Mouse (Mus musculus) lung, postnatal 0 days (tissue): Measurements from ENCODE around the gene Txndc8. TPM values are rescaled to one million over a fixed set of nuclear protein-coding genes. Genes with fewer than 3 reads are reported as not detected.
A peak's percentile ranks its signal among the peaks of the same experiment; 100 is the strongest.

ENCODE experiments used
- ATAC-seq: fragments of 200-750 bp; cut with Nextera tagmentation; 2 replicates; pipeline ENCODE4 v1.8.0; 2017; ENCODE audit warnings: moderate library complexity
- DNase-seq: peaks from one replicate; pipeline ENCODE4 v3.0.0-alpha.2; 2016; ENCODE audit warnings: low spot score
- H3K27ac ChIP-seq: fragments of 300-500 bp; sonication (generic); 2 replicates; pipeline ENCODE4 v1.5.1; 2014; ENCODE audit warnings: antibody characterized with exemption, mild to moderate bottlenecking, low read length, mixed read lengths
- H3K27me3 ChIP-seq: fragments of 300-500 bp; sonication (generic); replicated peaks from 2 replicates; pipeline ENCODE4 v1.6.1; 2014; ENCODE audit warnings: low read length, mixed read lengths; ENCODE audit not compliant: insufficient read depth
- H3K36me3 ChIP-seq: fragments of 300-500 bp; sonication (generic); 2 replicates; pipeline ENCODE4 v1.6.1; 2014; ENCODE audit warnings: low read length, mixed read lengths; ENCODE audit not compliant: insufficient read depth
- H3K4me1 ChIP-seq: fragments of 300-500 bp; sonication (generic); 2 replicates; pipeline ENCODE4 v1.6.1; 2014; ENCODE audit warnings: antibody characterized with exemption, low read depth, low read length, mixed read lengths; ENCODE audit not compliant: insufficient read depth
- H3K4me2 ChIP-seq: fragments of 300-500 bp; sonication (generic); replicated peaks from 2 replicates; pipeline ENCODE4 v1.6.1; 2014; ENCODE audit warnings: low read depth, mild to moderate bottlenecking, low read length, moderate library complexity, mixed read lengths
- H3K4me3 ChIP-seq: fragments of 300-500 bp; sonication (generic); 2 replicates; pipeline ENCODE4 v1.5.1; 2014; ENCODE audit warnings: low read depth, low read length
- H3K9ac ChIP-seq: fragments of 300-500 bp; sonication (generic); replicated peaks from 2 replicates; pipeline ENCODE4 v1.6.1; 2014; ENCODE audit warnings: low read depth, mild to moderate bottlenecking
- H3K9me3 ChIP-seq: fragments of 300-500 bp; sonication (generic); 2 replicates; pipeline ENCODE4 v1.6.1; 2016; ENCODE audit warnings: low read length, mixed read lengths
- CTCF ChIP-seq: IDR thresholded peaks from 2 replicates; pipeline ENCODE4 v1.5.1; 2016; ENCODE audit warnings: antibody characterized with exemption, mild to moderate bottlenecking
- EP300 ChIP-seq: IDR thresholded peaks from 2 replicates; pipeline ENCODE4 v1.6.1; 2016; ENCODE audit warnings: antibody characterized with exemption, mild to moderate bottlenecking, control low read depth
- WGBS: fragments of 180-500 bp; shearing (Covaris S2); extraction: QIAGEN DNeasy Blood & Tissue Kit; methylation state at CpG from one replicate; pipeline ENCODE4 v1.1.7; 2014; 5-methylcytosine and 5-hydroxymethylcytosine counted together
- polyA plus RNA-seq: library from polyadenylated mRNA; unstranded; fragments of >200 nt; fragmentation: Nextera tagmentation; extraction: Ambion mirVana; gene quantifications from 2 replicates; pipeline ENCODE4 v1.2.1, GENCODE M21; 2015

Txndc8 gene
- polyA plus RNA-seq, 1 experiment from 2014 or later = not detected

GRCm38 (mm10) chr4:58040093-58040492, 31.2 kb upstream of the Txndc8 start:
- no peak overlapping the region for H3K4me3 ChIP-seq
- no peaks in the 10 kb centered on the region for H3K9me3 ChIP-seq
- no peak overlapping the region for H3K9ac ChIP-seq
- peaks cover 3% of the 10 kb centered on the region; the same call in 1 of the 2 replicates for H3K4me1 ChIP-seq
- ATAC-seq (no peak), DNase-seq (no peak)
- no peaks in the 10 kb centered on the region for H3K27me3 ChIP-seq
- no peak overlapping the region for H3K27ac ChIP-seq
- H3K4me2 ChIP-seq = no peak overlapping the region
- WGBS = 83% methylated on average over 2 of the region's 2 CpGs
- TF ChIP-seq EP300 (no peak), CTCF (no peak)
- no peaks in the 10 kb centered on the region for H3K36me3 ChIP-seq

GRCm38 (mm10) chr4:58037096-58037705, 28.3 kb upstream of the Txndc8 start:
- no peak for DNase-seq
- Histone ChIP-seq H3K4me1 (peaks cover 3% of the 10 kb centered on the region; the same call in 1 of the 2 replicates), H3K36me3 (no peaks in the 10 kb centered on the region), H3K27me3 (no peaks in the 10 kb centered on the region), H3K4me3 (no peak overlapping the region), H3K9me3 (no peaks in the 10 kb centered on the region), H3K9ac (no peak overlapping the region), H3K4me2 (no peak overlapping the region), H3K27ac (no peak overlapping the region)
- 60% methylated on average over 6 of the region's 6 CpGs for WGBS
- no peak for ATAC-seq
- no peak for TF ChIP-seq CTCF
- no peak for TF ChIP-seq EP300

- Histone ChIP-seq H3K9me3 (no peaks in the 10 kb centered on the region), H3K27ac (no peak overlapping the region), H3K4me2 (peak overlapping the region; percentile 46), H3K4me1 (peaks cover 3% of the 10 kb centered on the region; the same call in 1 of the 2 replicates), H3K9ac (no peak overlapping the region), H3K27me3 (no peaks in the 10 kb centered on the region), H3K36me3 (no peaks in the 10 kb centered on the region), H3K4me3 (peak overlapping the region; percentile 27)
- WGBS = 38% methylated on average over 13 of the region's 13 CpGs
- TF ChIP-seq CTCF (no peak), EP300 (no peak)
- DNase-seq (no peak), ATAC-seq (no peak)
Observed at GRCm38 (mm10) chr4:58034663-58035062, 25.7 kb upstream of the Txndc8 start.

- Histone ChIP-seq H3K27me3 (no peaks in the 10 kb centered on the region), H3K9me3 (no peaks in the 10 kb centered on the region), H3K9ac (no peak overlapping the region), H3K4me3 (no peak overlapping the region), H3K4me2 (no peak overlapping the region), H3K27ac (no peak overlapping the region), H3K36me3 (no peaks in the 10 kb centered on the region), H3K4me1 (no peaks in the 10 kb centered on the region; the same call in 1 of the 2 replicates)
- TF ChIP-seq CTCF (no peak), EP300 (no peak)
- ATAC-seq = no peak
- DNase-seq = no peak
- 88% methylated on average over 1 of the region's 1 CpGs for WGBS
Observed at GRCm38 (mm10) chr4:58032714-58033113, 23.8 kb upstream of the Txndc8 start.

- H3K27ac ChIP-seq = no peak overlapping the region
- no peaks in the 10 kb centered on the region for H3K9me3 ChIP-seq
- H3K4me3 ChIP-seq = no peak overlapping the region
- H3K9ac ChIP-seq = no peak overlapping the region
- H3K36me3 ChIP-seq = no peaks in the 10 kb centered on the region
- ATAC-seq = no peak
- H3K4me1 ChIP-seq = no peaks in the 10 kb centered on the region
- no peak for DNase-seq
- H3K4me2 ChIP-seq = no peak overlapping the region
- WGBS = 56% methylated on average over 3 of the region's 3 CpGs
- no peaks in the 10 kb centered on the region for H3K27me3 ChIP-seq
- no peak for TF ChIP-seq EP300
- no peak for TF ChIP-seq CTCF
Observed at GRCm38 (mm10) chr4:58003501-58003900, 5.4 kb downstream of the Txndc8 start.

- no peak for ATAC-seq
- 84% methylated on average over 1 of the region's 1 CpGs for WGBS
- Histone ChIP-seq H3K27ac (no peak overlapping the region), H3K4me2 (no peak overlapping the region), H3K27me3 (no peaks in the 10 kb centered on the region), H3K4me3 (no peak overlapping the region), H3K36me3 (no peaks in the 10 kb centered on the region), H3K9ac (no peak overlapping the region), H3K9me3 (no peaks in the 10 kb centered on the region), H3K4me1 (no peaks in the 10 kb centered on the region)
- TF ChIP-seq CTCF (no peak), EP300 (no peak)
- no peak for DNase-seq
Observed at GRCm38 (mm10) chr4:57991425-57991824, 17.5 kb downstream of the Txndc8 start.
